Mouse (Mus musculus) liver, adult 2 months (tissue): ENCODE results near the gene Il18. TPM values are rescaled to one million over a fixed set of nuclear protein-coding genes. Genes with fewer than 3 reads are reported as not detected.

Experiments
- DNase-seq: peaks from one replicate; pipeline ENCODE4 v3.0.0-alpha.2; 2011; ENCODE audit warnings: low read depth, low spot score; ENCODE audit errors: extremely low read depth
- H3K27ac ChIP-seq: fragments of 200-500 bp; replicated peaks from 2 replicates; pipeline ENCODE4 v1.5.1; 2012; ENCODE audit warnings: low read depth, mild to moderate bottlenecking, control low read depth, inconsistent platforms, low read length; ENCODE audit not compliant: insufficient read depth
- H3K27me3 ChIP-seq: fragments of 200-500 bp; 2 replicates; pipeline ENCODE4 v1.6.1; 2012; ENCODE audit warnings: mild to moderate bottlenecking, moderate library complexity, low read length, inconsistent platforms; ENCODE audit not compliant: control insufficient read depth, insufficient read depth
- H3K36me3 ChIP-seq: fragments of 200-500 bp; 2 replicates; pipeline ENCODE4 v1.6.1; 2012; ENCODE audit warnings: low read length, inconsistent platforms; ENCODE audit not compliant: control insufficient read depth, insufficient read depth
- H3K4me1 ChIP-seq: fragments of 200-500 bp; 2 replicates; pipeline ENCODE4 v1.6.1; 2011; ENCODE audit warnings: low read length; ENCODE audit not compliant: control insufficient read depth, insufficient read depth
- H3K4me3 ChIP-seq: fragments of 200-500 bp; 2 replicates; pipeline ENCODE4 v1.5.1; 2011; ENCODE audit warnings: low read depth, mild to moderate bottlenecking, control low read depth, low read length, moderate library complexity; ENCODE audit not compliant: insufficient read depth
- H3K79me2 ChIP-seq: fragments of 200-500 bp; 2 replicates; pipeline ENCODE4 v1.6.1; 2012; ENCODE audit warnings: inconsistent platforms, mild to moderate bottlenecking, low read length, moderate library complexity; ENCODE audit not compliant: control insufficient read depth, insufficient read depth
- H3K9ac ChIP-seq: fragments of 200-500 bp; 2 replicates; pipeline ENCODE4 v1.6.1; 2012; ENCODE audit warnings: low read depth, mild to moderate bottlenecking, control low read depth, inconsistent platforms, low read length
- CTCF ChIP-seq: fragments of 200-500 bp; IDR thresholded peaks from 2 replicates; pipeline ENCODE4 v1.5.1; 2011; ENCODE audit warnings: low read depth, low read length, control low read depth
- POLR2A ChIP-seq: fragments of 200-500 bp; IDR thresholded peaks from 2 replicates; pipeline ENCODE4 v1.6.1; 2011; ENCODE audit warnings: low read length, control low read depth; ENCODE audit not compliant: insufficient read depth; ENCODE audit errors: extremely low read depth
- WGBS: fragments of 180-500 bp; shearing (Covaris S2); methylation state at CpG from one replicate; pipeline ENCODE4 v1.1.7; 2018; 5-methylcytosine and 5-hydroxymethylcytosine counted together
- polyA plus RNA-seq: library from polyadenylated mRNA; depleted of rRNA; stranded (reverse); fragments of >200 nt; gene quantifications from 2 replicates; pipeline ENCODE4 v1.2.3, GENCODE M21; 2012
- total RNA-seq: library from RNA; depleted of rRNA; stranded (reverse); fragments of >200 nt; gene quantifications from 2 replicates; pipeline ENCODE4 v1.2.3, GENCODE M21; 2014

Il18 gene
- total and polyA plus RNA-seq, 2 experiments = 11.1 to 32.8 TPM

- Histone ChIP-seq H3K27me3 (no peaks in the 10 kb centered on the region), H3K9ac (peak within 1 kb of the TSS; percentile 70), H3K27ac (peak within 1 kb of the TSS; percentile 91), H3K79me2 (peaks cover 3% of the 10 kb centered on the region; the same call in 1 of the 2 replicates), H3K36me3 (peaks cover 1% of the 10 kb centered on the region), H3K4me1 (peaks cover 16% of the 10 kb centered on the region), H3K4me3 (peak within 1 kb of the TSS; percentile 51)
- DNase-seq = peak; percentile 98
- TF ChIP-seq CTCF = no peak
- 10% methylated on average over 2 of the region's 2 CpGs for WGBS
Observed at GRCm38 (mm10) chr9:50555094-50555446, 443 bp downstream of the Il18 start, which contains the start of gene Bco2. Gene Bco2, minus strand, starts transcription at chr9:50555181.

GRCm38 (mm10) chr9:50561145-50561917 lies 6.7 kb downstream of the Il18 start, which contains the start of gene Tex12:
Gene Tex12, minus strand, starts transcription at chr9:50561325.
- no peaks in the 10 kb centered on the region for H3K79me2 ChIP-seq
- peak within 1 kb of the TSS; percentile 87 for H3K27ac ChIP-seq
- H3K36me3 ChIP-seq = no peaks in the 10 kb centered on the region
- DNase-seq = no peak
- H3K9ac ChIP-seq = peak within 1 kb of the TSS; percentile 20
- H3K4me1 ChIP-seq = peaks cover 7% of the 10 kb centered on the region; the same call in 1 of the 2 replicates
- WGBS = 79% methylated on average over 38 of the region's 38 CpGs
- peak within 1 kb of the TSS; percentile 20; the same call in 1 of the 2 replicates for H3K4me3 ChIP-seq
- TF ChIP-seq POLR2A (no peak), CTCF (no peak)
- no peaks in the 10 kb centered on the region for H3K27me3 ChIP-seq

GRCm38 (mm10) chr9:50561918-50562360 lies 7.3 kb downstream of the Il18 start:
- 22% methylated on average over 2 of the region's 2 CpGs for WGBS
- peak; percentile 98 for DNase-seq
- no peaks in the 10 kb centered on the region for H3K27me3 ChIP-seq
- H3K4me1 ChIP-seq = peaks cover 7% of the 10 kb centered on the region; the same call in 1 of the 2 replicates
- no peaks in the 10 kb centered on the region for H3K79me2 ChIP-seq
- 0 out of 2 replicates have a peak overlapping the region, but pooled peaks have one; percentile 10 for H3K27ac ChIP-seq
- TF ChIP-seq POLR2A = no peak
- no peak for TF ChIP-seq CTCF
- no peak overlapping the region for H3K4me3 ChIP-seq
- H3K36me3 ChIP-seq = no peaks in the 10 kb centered on the region
- no peak overlapping the region for H3K9ac ChIP-seq

- H3K9ac ChIP-seq = no peak overlapping the region
- WGBS = 80% methylated on average over 7 of the region's 7 CpGs
- TF ChIP-seq POLR2A = no peak
- no peak for TF ChIP-seq CTCF
- no peak overlapping the region for H3K27ac ChIP-seq
- peaks cover 7% of the 10 kb centered on the region; the same call in 1 of the 2 replicates for H3K4me1 ChIP-seq
- no peak for DNase-seq
- no peaks in the 10 kb centered on the region for H3K36me3 ChIP-seq
- no peaks in the 10 kb centered on the region for H3K79me2 ChIP-seq
- H3K4me3 ChIP-seq = no peak overlapping the region
- no peaks in the 10 kb centered on the region for H3K27me3 ChIP-seq
Observed at GRCm38 (mm10) chr9:50565173-50565572, 10.5 kb downstream of the Il18 start.

GRCm38 (mm10) chr9:50565940-50566339 lies 11.3 kb downstream of the Il18 start:
- peaks cover 4% of the 10 kb centered on the region; the same call in 1 of the 2 replicates for H3K4me1 ChIP-seq
- H3K27ac ChIP-seq = no peak overlapping the region
- no peak overlapping the region for H3K9ac ChIP-seq
- no peaks in the 10 kb centered on the region for H3K27me3 ChIP-seq
- H3K79me2 ChIP-seq = no peaks in the 10 kb centered on the region
- DNase-seq = peak; percentile 37
- WGBS = 57% methylated on average over 4 of the region's 4 CpGs
- H3K36me3 ChIP-seq = no peaks in the 10 kb centered on the region
- no peak for TF ChIP-seq CTCF
- no peak overlapping the region for H3K4me3 ChIP-seq

GRCm38 (mm10) chr9:50567372-50567771 lies 12.7 kb downstream of the Il18 start:
- DNase-seq = no peak
- Histone ChIP-seq H3K27ac (no peak overlapping the region), H3K4me3 (no peak overlapping the region), H3K27me3 (no peaks in the 10 kb centered on the region), H3K9ac (no peak overlapping the region), H3K36me3 (no peaks in the 10 kb centered on the region), H3K4me1 (no peaks in the 10 kb centered on the region; the same call in 1 of the 2 replicates), H3K79me2 (no peaks in the 10 kb centered on the region)
- TF ChIP-seq POLR2A (no peak), CTCF (no peak)
- WGBS = 84% methylated on average over 4 of the region's 4 CpGs
